Mouse (Mus musculus): ENCODE data around the gene Celf5. TPM values are rescaled to one million over a fixed set of nuclear protein-coding genes. Genes with fewer than 3 reads are reported as not detected.
A peak's percentile ranks its signal among the peaks of the same experiment; 100 is the strongest.

The Celf5 gene
- polyA plus RNA-seq, 1 experiment: 0.70 TPM

DNA sequence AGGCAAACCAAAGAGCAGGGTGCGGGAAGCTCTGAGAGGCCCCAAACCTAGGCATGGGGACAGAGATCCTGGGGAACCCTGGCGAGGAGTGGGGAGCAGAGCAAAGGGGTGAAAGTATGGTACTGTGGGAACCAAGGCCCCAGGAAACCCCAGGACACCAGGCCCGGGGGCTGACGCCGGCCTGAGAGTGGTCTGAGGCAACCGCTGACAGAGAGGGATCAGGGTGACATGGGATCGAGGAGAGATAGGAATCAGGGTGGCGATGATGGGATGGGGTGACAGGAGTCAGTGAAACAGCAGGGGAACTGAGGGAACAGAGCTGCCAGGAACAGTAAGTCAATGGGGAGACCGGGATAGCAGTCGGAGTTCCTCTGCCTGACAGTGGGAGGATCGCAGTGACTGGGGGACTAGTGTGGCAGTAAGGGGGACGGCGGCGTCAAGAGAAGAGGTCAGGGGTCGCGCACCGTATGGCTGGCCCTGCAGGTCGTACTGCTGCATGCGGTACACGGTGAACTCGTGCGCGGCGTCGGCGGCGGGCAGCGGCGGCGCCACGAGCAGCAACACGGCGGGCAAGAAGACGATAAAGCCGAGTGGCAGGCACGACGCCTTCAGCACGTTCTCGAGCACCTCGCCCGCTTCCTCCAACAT, 13.2 kb upstream of the Celf5 start:
- peak overlapping the region; percentile 86 for H3K4me3 ChIP-seq (ENCODE audit: extremely low read depth, insufficient read depth, insufficient read length)
- H3K36me3 ChIP-seq (ENCODE audit: control insufficient read depth, insufficient read depth, low read length): peaks cover 19% of the 10 kb centered on the region
- H3K27ac ChIP-seq (ENCODE audit: insufficient read depth, low read length): peak overlapping the region; percentile 53
- 3% methylated on average over 39 of the region's 41 CpGs for WGBS
- H3K27me3 ChIP-seq (ENCODE audit: control insufficient read depth, insufficient read depth, low read length): no peaks in the 10 kb centered on the region
- DNase-seq (ENCODE audit: low read depth in 1 of 2, low spot score in 2 of 2): no peak
- peaks cover 20% of the 10 kb centered on the region; the same call in 1 of the 2 replicates for H3K4me1 ChIP-seq (ENCODE audit: control insufficient read depth, insufficient read depth, insufficient read length)
- no peak for TF ChIP-seq CTCF (IDR thresholded peaks at IDR 0.05; ENCODE audit: extremely low read depth, insufficient read depth, insufficient read length, insufficient replicate concordance)
- no peak for TF ChIP-seq POLR2A (IDR thresholded peaks at IDR 0.05; ENCODE audit: low read depth, low read length)

DNA sequence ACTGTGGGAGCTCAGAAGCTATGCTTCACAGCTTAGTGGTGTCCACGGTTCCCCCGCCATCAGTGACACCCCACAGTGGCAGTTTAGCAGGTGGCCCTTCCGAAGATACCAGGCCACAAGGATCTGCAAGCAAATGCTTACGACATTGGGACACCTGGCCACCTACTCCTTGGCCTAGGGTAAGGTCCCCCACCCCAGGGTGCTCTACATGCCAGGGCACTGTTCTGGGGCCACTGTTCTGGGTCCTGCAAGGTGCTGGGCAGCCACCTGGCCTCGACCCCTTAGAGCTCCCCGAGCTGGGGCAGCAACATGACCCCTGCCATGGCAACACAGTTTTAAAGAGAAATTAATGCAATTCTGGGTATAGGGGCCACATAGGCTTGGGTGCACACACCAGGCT, 12.6 kb upstream of the Celf5 start:
- H3K4me1 ChIP-seq (ENCODE audit: control insufficient read depth, insufficient read depth, insufficient read length): peaks cover 19% of the 10 kb centered on the region; the same call in 1 of the 2 replicates
- no peaks in the 10 kb centered on the region for H3K27me3 ChIP-seq (ENCODE audit: control insufficient read depth, insufficient read depth, low read length)
- H3K36me3 ChIP-seq (ENCODE audit: control insufficient read depth, insufficient read depth, low read length): peaks cover 23% of the 10 kb centered on the region
- WGBS: 62% methylated on average over 6 of the region's 6 CpGs
- peak overlapping the region; percentile 86; the same call in 1 of the 2 replicates for H3K4me3 ChIP-seq (ENCODE audit: extremely low read depth, insufficient read depth, insufficient read length)
- H3K27ac ChIP-seq (ENCODE audit: insufficient read depth, low read length): no peak overlapping the region
- TF ChIP-seq POLR2A (IDR thresholded peaks at IDR 0.05; ENCODE audit: low read depth, low read length): no peak
- no peak for TF ChIP-seq CTCF (IDR thresholded peaks at IDR 0.05; ENCODE audit: extremely low read depth, insufficient read depth, insufficient read length, insufficient replicate concordance)
- no peak for DNase-seq (ENCODE audit: low read depth in 1 of 2, low spot score in 2 of 2)

DNA sequence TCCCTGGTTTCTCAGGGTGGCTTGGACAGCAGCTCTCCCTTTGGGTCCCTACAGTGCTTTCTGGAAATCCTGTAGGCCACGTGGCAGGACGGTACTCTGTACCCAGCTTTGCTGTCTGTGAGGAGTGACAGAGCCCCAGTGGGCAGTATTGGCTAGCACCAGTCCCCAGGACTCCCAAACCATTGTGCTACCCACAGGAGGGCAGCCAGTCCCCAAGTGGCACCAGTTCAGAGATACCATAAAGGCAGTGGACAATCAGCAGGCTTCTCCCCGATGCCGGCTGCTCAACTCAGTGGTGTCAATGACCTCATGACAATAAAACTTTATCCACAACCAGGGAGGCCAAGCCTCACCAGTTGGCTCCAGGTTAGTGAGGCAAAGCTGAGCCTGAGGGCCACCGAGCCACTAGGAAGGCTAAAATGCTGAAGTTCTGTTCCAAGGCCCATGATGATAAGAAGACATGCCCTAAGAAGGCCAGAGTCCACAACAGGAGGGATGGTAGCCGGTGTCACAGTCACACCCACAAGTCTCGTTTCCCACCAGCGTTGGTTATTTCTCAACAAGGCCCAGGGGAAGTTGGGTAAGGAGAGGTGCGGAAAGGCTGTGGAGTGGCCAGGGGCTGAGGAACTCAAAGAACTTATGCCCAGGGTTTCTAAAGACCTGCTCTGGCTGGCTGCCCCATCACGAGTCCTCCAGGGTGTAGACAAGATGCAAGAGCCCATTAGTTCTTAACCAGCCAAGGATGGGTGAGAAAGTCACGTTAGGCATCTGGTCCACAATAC, 11.9 kb upstream of the Celf5 start:
- DNase-seq (ENCODE audit: low read depth in 1 of 2, low spot score in 2 of 2): no peak
- H3K36me3 ChIP-seq (ENCODE audit: control insufficient read depth, insufficient read depth, low read length): peaks cover 30% of the 10 kb centered on the region
- H3K27ac ChIP-seq (ENCODE audit: insufficient read depth, low read length): no peak overlapping the region
- H3K27me3 ChIP-seq (ENCODE audit: control insufficient read depth, insufficient read depth, low read length): no peaks in the 10 kb centered on the region
- H3K4me3 ChIP-seq (ENCODE audit: extremely low read depth, insufficient read depth, insufficient read length): no peak overlapping the region
- no peak for TF ChIP-seq CTCF (IDR thresholded peaks at IDR 0.05; ENCODE audit: extremely low read depth, insufficient read depth, insufficient read length, insufficient replicate concordance)
- TF ChIP-seq POLR2A (IDR thresholded peaks at IDR 0.05; ENCODE audit: low read depth, low read length): no peak
- H3K4me1 ChIP-seq (ENCODE audit: control insufficient read depth, insufficient read depth, insufficient read length): peaks cover 15% of the 10 kb centered on the region; the same call in 1 of the 2 replicates
- WGBS: 85% methylated on average over 11 of the region's 11 CpGs

DNA sequence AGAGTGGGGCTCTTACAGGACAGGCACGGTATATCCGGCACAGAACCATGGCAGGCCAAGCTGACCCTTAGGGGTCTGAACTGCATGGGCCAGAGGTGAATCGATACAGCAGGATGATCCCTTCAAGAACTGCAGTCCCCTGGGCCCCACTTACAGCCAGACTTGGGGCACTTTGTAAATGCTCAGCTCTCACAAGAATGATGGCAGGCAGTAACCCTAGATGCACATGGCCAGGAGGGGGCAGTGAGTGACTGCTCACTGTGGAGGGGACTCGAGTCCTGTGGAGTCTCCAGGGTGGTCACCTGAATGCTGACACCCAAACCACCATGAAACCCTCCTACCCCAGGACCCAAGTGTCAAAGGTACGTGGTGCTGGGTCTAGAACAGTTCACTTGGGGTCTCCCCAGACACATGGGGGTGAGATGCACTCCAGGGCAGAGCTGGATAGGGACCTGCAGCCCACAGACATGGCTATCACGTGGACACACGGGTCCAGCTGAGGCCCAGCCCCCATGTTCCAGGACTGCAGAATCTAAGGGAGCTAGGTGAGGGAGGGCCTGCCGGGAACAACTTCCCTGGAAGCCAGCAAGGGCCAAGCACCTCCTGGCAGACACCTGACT, 11.2 kb upstream of the Celf5 start:
- no peak overlapping the region for H3K4me3 ChIP-seq (ENCODE audit: extremely low read depth, insufficient read depth, insufficient read length)
- peak in 1 of 2 experiments; percentile 46 for DNase-seq (ENCODE audit: low read depth in 1 of 2, low spot score in 2 of 2)
- TF ChIP-seq CTCF (IDR thresholded peaks at IDR 0.05; ENCODE audit: extremely low read depth, insufficient read depth, insufficient read length, insufficient replicate concordance) (peak; percentile 45; the same call in 1 of the 2 replicates), POLR2A (IDR thresholded peaks at IDR 0.05; ENCODE audit: low read depth, low read length) (no peak)
- no peaks in the 10 kb centered on the region for H3K27me3 ChIP-seq (ENCODE audit: control insufficient read depth, insufficient read depth, low read length)
- H3K27ac ChIP-seq (ENCODE audit: insufficient read depth, low read length): no peak overlapping the region
- WGBS: 83% methylated on average over 8 of the region's 8 CpGs
- peaks cover 37% of the 10 kb centered on the region for H3K36me3 ChIP-seq (ENCODE audit: control insufficient read depth, insufficient read depth, low read length)
- H3K4me1 ChIP-seq (ENCODE audit: control insufficient read depth, insufficient read depth, insufficient read length): peaks cover 15% of the 10 kb centered on the region; the same call in 1 of the 2 replicates

DNA sequence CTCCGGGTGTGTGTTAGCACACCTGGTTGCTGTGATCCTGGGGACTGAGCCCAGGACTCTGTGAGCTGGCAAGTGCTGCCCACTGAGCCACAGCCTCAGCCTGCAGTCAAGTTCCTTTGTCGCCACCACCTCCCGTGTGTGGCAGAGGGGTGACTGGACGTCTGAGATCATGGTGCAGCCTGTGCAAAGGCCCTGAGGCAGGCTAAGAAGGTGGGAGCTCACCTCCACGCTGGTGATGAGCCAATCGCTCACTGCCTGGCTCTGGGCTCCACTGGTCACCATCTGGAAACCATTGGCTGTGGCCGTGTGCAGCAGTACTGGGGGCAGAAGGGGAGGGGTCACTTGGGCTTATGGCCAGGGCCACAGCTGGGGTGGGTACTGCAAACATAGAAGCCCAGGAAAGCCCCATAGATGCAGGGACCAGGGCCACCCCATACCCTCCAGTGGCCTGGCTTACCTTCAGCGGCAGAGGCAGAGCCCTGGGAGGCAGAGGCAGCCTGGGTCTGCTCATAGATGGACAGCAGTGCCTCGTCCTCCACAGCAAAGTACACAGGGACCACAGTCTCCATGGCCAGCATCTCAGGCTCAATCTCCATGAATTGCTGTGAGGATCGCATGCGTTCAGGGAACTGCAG, 10.2 kb upstream of the Celf5 start:
- H3K27ac ChIP-seq (ENCODE audit: insufficient read depth, low read length): no peak overlapping the region

DNA sequence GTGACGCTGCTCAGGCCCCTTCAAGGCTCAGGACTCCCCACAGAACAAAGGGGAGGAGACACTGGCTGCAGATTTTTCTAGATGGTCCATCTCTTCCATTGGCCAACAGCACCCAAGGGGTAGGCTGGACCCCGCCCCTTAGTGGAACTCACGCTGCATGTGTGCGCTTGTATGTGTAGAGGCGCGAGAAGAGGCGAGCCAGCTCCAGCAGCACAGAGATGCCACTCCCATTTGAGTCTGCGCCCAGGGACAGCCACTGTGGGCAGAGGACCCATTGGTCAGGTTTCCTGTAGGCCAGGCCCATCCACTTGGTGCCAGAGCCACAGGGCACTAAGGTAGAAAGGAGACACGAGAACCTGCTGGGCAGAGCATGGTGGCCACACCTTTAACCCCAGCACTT, 8.5 kb upstream of the Celf5 start:
- DNase-seq (ENCODE audit: low read depth in 1 of 2, low spot score in 2 of 2): no peak
- 94% methylated on average over 9 of the region's 9 CpGs for whole genome bisulfite sequencing
- Histone ChIP-seq H3K27ac (ENCODE audit: insufficient read depth, low read length) (no peak overlapping the region), H3K36me3 (ENCODE audit: control insufficient read depth, insufficient read depth, low read length) (peaks cover 58% of the 10 kb centered on the region), H3K27me3 (ENCODE audit: control insufficient read depth, insufficient read depth, low read length) (no peaks in the 10 kb centered on the region), H3K4me1 (ENCODE audit: control insufficient read depth, insufficient read depth, insufficient read length) (peaks cover 15% of the 10 kb centered on the region; the same call in 1 of the 2 replicates), H3K4me3 (ENCODE audit: extremely low read depth, insufficient read depth, insufficient read length) (no peak overlapping the region)
- TF ChIP-seq POLR2A (IDR thresholded peaks at IDR 0.05; ENCODE audit: low read depth, low read length): no peak
- TF ChIP-seq CTCF (IDR thresholded peaks at IDR 0.05; ENCODE audit: extremely low read depth, insufficient read depth, insufficient read length, insufficient replicate concordance): no peak

More for the DNA sequence above, 10.2 kb upstream of the Celf5 start:
- peaks cover 15% of the 10 kb centered on the region; the same call in 1 of the 2 replicates for H3K4me1 ChIP-seq (ENCODE audit: control insufficient read depth, insufficient read depth, insufficient read length)
- WGBS: 94% methylated on average over 11 of the region's 11 CpGs
- TF ChIP-seq CTCF (IDR thresholded peaks at IDR 0.05; ENCODE audit: extremely low read depth, insufficient read depth, insufficient read length, insufficient replicate concordance) (no peak), POLR2A (IDR thresholded peaks at IDR 0.05; ENCODE audit: low read depth, low read length) (no peak)
- no peak overlapping the region for H3K4me3 ChIP-seq (ENCODE audit: extremely low read depth, insufficient read depth, insufficient read length)
- peaks cover 46% of the 10 kb centered on the region for H3K36me3 ChIP-seq (ENCODE audit: control insufficient read depth, insufficient read depth, low read length)
- no peaks in the 10 kb centered on the region for H3K27me3 ChIP-seq (ENCODE audit: control insufficient read depth, insufficient read depth, low read length)
- DNase-seq (ENCODE audit: low read depth in 1 of 2, low spot score in 2 of 2): no peak

Data from spleen, adult 2 months (tissue).